Mouse (Mus musculus) heart, postnatal 0 days (tissue): Measurements from ENCODE around the gene Hpse2. TPM values are rescaled to one million over a fixed set of nuclear protein-coding genes. Genes with fewer than 3 reads are reported as not detected.
A peak's percentile ranks its signal among the peaks of the same experiment; 100 is the strongest.

Experiments
- ATAC-seq: fragments of 200-750 bp; cut with Nextera tagmentation; 2 replicates; pipeline ENCODE4 v1.8.0; 2017; ENCODE audit warnings: low read depth, moderate number of reproducible peaks, moderate library complexity; ENCODE audit not compliant: insufficient read depth
- DNase-seq: peaks from one replicate; pipeline ENCODE4 v3.0.0-alpha.2; 2016; ENCODE audit warnings: low spot score
- H3K27ac ChIP-seq: fragments of 300-500 bp; sonication (generic); 2 replicates; pipeline ENCODE4 v1.5.1; 2014; ENCODE audit warnings: low read depth, mild to moderate bottlenecking
- H3K27me3 ChIP-seq: fragments of 300-500 bp; sonication (generic); 2 replicates; pipeline ENCODE4 v1.6.1; 2014; ENCODE audit warnings: low read length, mixed read lengths; ENCODE audit not compliant: control insufficient read depth, insufficient read depth
- H3K36me3 ChIP-seq: fragments of 300-500 bp; sonication (generic); replicated peaks from 2 replicates; pipeline ENCODE4 v1.6.1; 2014; ENCODE audit warnings: low read length, mixed read lengths; ENCODE audit not compliant: control insufficient read depth, insufficient read depth
- H3K4me1 ChIP-seq: fragments of 300-500 bp; sonication (generic); 2 replicates; pipeline ENCODE4 v1.6.1; 2014; ENCODE audit warnings: antibody characterized with exemption; ENCODE audit not compliant: control insufficient read depth, insufficient read depth
- H3K4me2 ChIP-seq: fragments of 300-500 bp; sonication (generic); 2 replicates; pipeline ENCODE4 v1.6.1; 2014; ENCODE audit warnings: low read depth, mild to moderate bottlenecking, low read length, moderate library complexity
- H3K4me3 ChIP-seq: fragments of 300-500 bp; sonication (generic); 2 replicates; pipeline ENCODE4 v1.5.1; 2014; ENCODE audit warnings: low read depth, low read length
- H3K9ac ChIP-seq: fragments of 300-500 bp; sonication (generic); replicated peaks from 2 replicates; pipeline ENCODE4 v1.6.1; 2014; ENCODE audit warnings: low read depth, low read length, mixed read lengths
- H3K9me3 ChIP-seq: fragments of 300-500 bp; sonication (generic); replicated peaks from 2 replicates; pipeline ENCODE4 v1.6.1; 2016; ENCODE audit warnings: low read length; ENCODE audit not compliant: control insufficient read depth
- CTCF ChIP-seq: IDR thresholded peaks from 2 replicates; pipeline ENCODE4 v1.5.1; 2016; ENCODE audit warnings: antibody characterized with exemption, control low read depth, low read depth
- EP300 ChIP-seq: IDR thresholded peaks from 2 replicates; pipeline ENCODE4 v1.6.1; 2016; ENCODE audit warnings: antibody characterized with exemption, low read depth
- WGBS: fragments of 180-500 bp; shearing (Covaris S2); extraction: QIAGEN DNeasy Blood & Tissue Kit; methylation state at CpG from one replicate; pipeline ENCODE4 v1.1.7; 2014; 5-methylcytosine and 5-hydroxymethylcytosine counted together
- polyA plus RNA-seq: library from polyadenylated mRNA; unstranded; fragments of >200 nt; fragmentation: Nextera tagmentation; extraction: Ambion mirVana; gene quantifications from 2 replicates; pipeline ENCODE4 v1.2.1, GENCODE M21; 2015
- total RNA-seq: library from RNA; depleted of rRNA; stranded (reverse); fragments of >200 nt; gene quantifications from 2 replicates; pipeline ENCODE4 v1.2.3, GENCODE M21; 2014; ENCODE audit warnings: low replicate concordance; rRNA removed

Gene Hpse2
- total RNA-seq (0.08 and 0.69 TPM in 2 replicates), polyA plus RNA-seq (0.29 and 0.45 TPM in 2 replicates)

DNA sequence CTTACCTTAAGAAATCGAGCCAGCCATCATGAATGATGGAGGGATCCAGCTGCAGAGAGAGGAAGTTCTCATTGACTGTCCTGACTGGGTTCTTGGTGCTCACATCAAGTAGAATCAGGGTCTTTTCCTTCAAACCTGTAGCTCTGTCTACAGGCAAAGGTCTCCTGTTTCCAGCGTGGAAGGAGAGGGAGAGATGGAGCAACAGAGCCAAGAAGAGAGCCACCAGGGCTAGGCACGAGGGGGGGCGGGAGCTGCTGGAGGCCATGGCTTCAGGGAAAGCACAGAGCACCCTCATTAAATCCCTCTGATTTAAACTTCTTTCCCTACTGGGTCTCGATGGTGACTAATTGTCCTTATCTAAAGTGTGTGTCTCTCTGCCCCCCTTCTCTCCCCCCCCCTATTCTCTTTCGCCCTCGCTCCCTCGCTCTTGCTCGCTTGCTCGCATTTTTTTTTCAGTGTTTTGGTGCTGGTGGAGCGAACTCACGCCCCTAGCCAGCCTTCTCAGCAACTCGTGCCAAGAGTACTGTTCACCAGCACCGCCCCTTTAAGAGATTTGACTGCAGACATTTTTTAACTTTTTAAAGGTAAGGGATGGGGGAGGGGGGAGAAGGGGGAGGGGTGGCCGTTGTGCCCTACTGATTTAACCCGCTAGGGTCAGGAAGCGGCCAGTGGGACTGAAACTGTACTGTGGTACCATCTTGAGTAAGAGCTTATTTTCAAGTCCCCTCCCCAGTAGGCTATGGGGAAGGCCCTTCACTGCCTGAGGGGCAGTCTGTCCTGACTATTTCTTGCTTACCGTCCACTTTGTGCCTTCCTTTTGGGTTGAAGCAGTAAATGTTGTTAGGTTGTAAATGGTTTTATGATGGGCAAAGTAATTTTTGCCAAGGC, at the start of gene Hpse2:
Gene Hpse2 (minus strand): TSS at position 339 of the 888 bp plus-strand sequence.
- peaks cover 65% of the 10 kb centered on the region for H3K27me3 ChIP-seq
- TF ChIP-seq CTCF = no peak
- TF ChIP-seq EP300 = no peak
- DNase-seq (peak; percentile 18), ATAC-seq (no peak)
- no peak within 1 kb of the TSS for H3K27ac ChIP-seq
- no peaks in the 10 kb centered on the region for H3K36me3 ChIP-seq
- 6% methylated on average over 18 of the region's 18 CpGs for WGBS
- no peak within 1 kb of the TSS for H3K9ac ChIP-seq
- H3K9me3 ChIP-seq = no peaks in the 10 kb centered on the region
- H3K4me2 ChIP-seq = peak within 1 kb of the TSS; percentile 59
- H3K4me3 ChIP-seq = peak within 1 kb of the TSS; percentile 38
- peaks cover 5% of the 10 kb centered on the region; the same call in 1 of the 2 replicates for H3K4me1 ChIP-seq

DNA sequence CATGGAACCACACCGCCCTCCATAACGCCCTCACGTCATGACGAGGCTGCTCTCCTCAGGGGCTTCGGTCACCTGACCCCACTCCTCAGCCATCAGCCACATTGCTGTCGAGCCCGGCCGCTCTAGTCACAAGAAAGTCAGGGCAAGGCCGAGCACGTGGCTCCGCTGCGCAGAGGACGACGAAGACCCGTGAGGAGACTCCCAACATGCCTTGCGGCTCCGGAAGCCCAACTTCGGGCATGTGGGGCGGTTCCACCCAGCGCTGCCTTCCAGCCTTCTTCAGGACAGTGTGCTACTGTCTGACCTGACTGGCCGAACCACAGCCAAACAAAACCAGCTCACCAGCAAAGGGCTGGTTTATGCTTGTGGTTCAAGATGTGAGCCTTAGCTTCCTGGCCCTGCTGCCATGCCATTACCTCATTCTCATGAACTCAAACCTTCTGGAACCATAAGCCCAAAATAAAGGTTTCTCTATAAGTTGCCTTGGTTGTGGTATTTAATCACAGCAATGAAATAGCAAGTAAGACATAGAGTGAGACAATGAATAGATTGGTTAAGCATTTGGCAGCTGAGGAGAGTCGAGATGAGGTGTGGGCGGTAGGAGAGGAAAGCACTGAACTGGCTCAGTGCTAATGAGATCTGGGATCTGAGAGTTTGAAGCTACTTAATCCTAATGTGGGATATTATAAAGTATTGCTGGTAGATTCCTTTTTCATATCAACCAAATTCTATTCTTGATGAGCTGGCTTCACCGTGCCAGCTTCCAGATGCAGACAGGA, 39.5 kb upstream of the Hpse2 start:
- H3K27ac ChIP-seq = no peak overlapping the region

DNA sequence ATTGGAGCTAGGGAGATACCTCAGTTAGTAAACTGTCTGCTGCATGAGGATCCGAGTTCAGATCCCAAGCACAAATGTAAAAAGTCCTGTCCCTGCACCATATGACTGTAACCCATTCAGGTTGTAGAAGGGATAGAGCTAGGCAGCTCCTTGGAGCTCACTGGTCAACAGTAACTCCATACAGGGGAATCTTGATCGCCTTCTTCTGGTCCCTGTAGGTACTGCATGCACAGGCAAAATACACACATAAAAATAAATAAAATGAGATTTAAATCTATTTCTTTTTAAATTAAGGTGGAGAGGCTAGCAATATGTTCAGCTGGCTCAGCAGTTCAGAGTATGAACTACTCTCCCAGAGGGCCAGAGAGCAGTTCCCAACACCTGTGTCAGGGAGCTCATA, 35.9 kb upstream of the Hpse2 start:
- TF ChIP-seq EP300 (no peak), CTCF (no peak)
- Histone ChIP-seq H3K9ac (no peak overlapping the region), H3K4me3 (no peak overlapping the region), H3K27ac (no peak overlapping the region), H3K27me3 (no peaks in the 10 kb centered on the region), H3K9me3 (no peaks in the 10 kb centered on the region), H3K4me2 (no peak overlapping the region), H3K36me3 (no peaks in the 10 kb centered on the region), H3K4me1 (no peaks in the 10 kb centered on the region)
- WGBS = 57% methylated on average over 2 of the region's 2 CpGs
- ATAC-seq (no peak), DNase-seq (no peak)

More for the DNA sequence above, 39.5 kb upstream of the Hpse2 start:
- no peak overlapping the region for H3K4me3 ChIP-seq
- no peak for TF ChIP-seq EP300
- TF ChIP-seq CTCF = no peak
- no peak overlapping the region for H3K4me2 ChIP-seq
- WGBS = 79% methylated on average over 24 of the region's 24 CpGs
- H3K9ac ChIP-seq = no peak overlapping the region
- H3K4me1 ChIP-seq = no peaks in the 10 kb centered on the region
- H3K36me3 ChIP-seq = no peaks in the 10 kb centered on the region
- ATAC-seq (no peak), DNase-seq (no peak)
- no peaks in the 10 kb centered on the region for H3K9me3 ChIP-seq
- H3K27me3 ChIP-seq = no peaks in the 10 kb centered on the region

DNA sequence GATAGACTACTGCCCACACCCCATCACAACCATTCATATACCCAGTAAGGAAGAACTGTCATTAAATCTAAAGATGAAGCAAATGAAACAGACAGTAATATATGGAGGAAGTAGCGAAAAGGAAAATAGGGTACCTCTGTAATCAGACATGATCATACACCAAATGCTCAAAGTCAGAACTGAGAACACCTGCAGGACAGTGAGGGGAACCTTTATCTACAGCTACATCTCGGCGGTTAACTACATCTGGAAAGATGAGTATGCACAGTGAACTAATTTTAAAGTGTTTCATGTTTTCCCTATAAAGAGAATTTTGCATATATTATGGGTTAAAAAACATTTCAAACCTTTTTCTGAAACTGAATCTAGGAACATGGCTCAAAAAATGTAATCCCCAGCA, 32.4 kb upstream of the Hpse2 start:
- DNase-seq (no peak), ATAC-seq (no peak)
- WGBS = 70% methylated on average over 3 of the region's 3 CpGs

DNA sequence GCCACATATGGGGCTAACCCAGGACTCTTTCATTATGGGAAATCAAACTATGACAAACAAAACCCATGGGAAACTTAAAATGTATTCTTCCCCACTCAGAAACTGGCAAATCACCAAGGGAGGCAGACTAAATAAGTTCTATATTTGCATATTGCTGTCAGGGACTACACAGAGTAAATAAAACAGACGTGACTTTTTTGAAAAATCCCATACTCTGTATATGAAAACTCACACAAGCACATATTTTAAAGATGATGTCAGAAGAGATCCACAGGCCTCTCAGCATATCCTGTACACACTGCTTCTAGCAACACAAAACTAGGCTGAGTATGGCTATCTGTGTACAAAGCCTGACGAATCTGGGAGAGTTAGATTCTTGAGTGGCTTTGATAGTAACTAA, 27.4 kb upstream of the Hpse2 start:
- no peak overlapping the region for H3K9ac ChIP-seq
- no peaks in the 10 kb centered on the region for H3K27me3 ChIP-seq
- no peak overlapping the region for H3K4me2 ChIP-seq
- H3K36me3 ChIP-seq = no peaks in the 10 kb centered on the region
- 50% methylated on average over 2 of the region's 2 CpGs for WGBS
- DNase-seq (no peak), ATAC-seq (no peak)
- TF ChIP-seq EP300 (no peak), CTCF (no peak)
- no peaks in the 10 kb centered on the region for H3K4me1 ChIP-seq
- H3K9me3 ChIP-seq = no peaks in the 10 kb centered on the region
- no peak overlapping the region for H3K4me3 ChIP-seq
- H3K27ac ChIP-seq = no peak overlapping the region

More for the DNA sequence above, 32.4 kb upstream of the Hpse2 start:
- Histone ChIP-seq H3K4me3 (no peak overlapping the region), H3K27me3 (no peaks in the 10 kb centered on the region), H3K4me1 (no peaks in the 10 kb centered on the region), H3K27ac (no peak overlapping the region), H3K9ac (no peak overlapping the region), H3K4me2 (no peak overlapping the region), H3K9me3 (no peaks in the 10 kb centered on the region), H3K36me3 (no peaks in the 10 kb centered on the region)
- TF ChIP-seq CTCF (no peak), EP300 (no peak)
